Mouse (Mus musculus): Measurements from ENCODE around the gene Yipf3. TPM values are rescaled to one million over a fixed set of nuclear protein-coding genes. Genes with fewer than 3 reads are reported as not detected.

Yipf3 gene
- polyA plus RNA-seq, 1 experiment from 2014 or later = 135 TPM

DNA sequence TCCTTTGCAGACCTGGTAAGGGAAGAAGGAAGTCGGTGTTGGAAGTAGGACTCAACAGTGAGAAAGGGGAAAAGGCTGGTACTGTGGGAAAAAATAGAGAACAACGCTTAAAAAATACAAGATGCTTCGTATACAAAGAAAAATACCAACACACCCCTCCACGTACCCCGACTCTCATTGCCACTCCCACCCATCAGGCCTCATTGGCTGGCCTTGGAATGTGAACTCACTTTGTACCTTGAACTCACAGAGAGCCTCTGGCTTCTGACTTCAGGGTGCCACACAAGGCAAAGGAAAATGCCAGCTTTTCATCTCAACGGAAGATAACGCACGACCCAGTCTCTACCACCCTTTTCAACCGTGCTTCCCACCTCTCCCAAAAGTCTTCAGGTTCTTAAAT, 35.3 kb downstream of the Yipf3 start:
- H3K4me1 ChIP-seq (ENCODE audit: control insufficient read depth, insufficient read depth, low read length) = peaks cover 35% of the 10 kb centered on the region
- 26% methylated on average over 9 of the region's 9 CpGs for WGBS
- ATAC-seq (ENCODE audit: low read depth) = peak; percentile 8; the same call in 1 of the 2 replicates
- H3K36me3 ChIP-seq (ENCODE audit: control insufficient read depth, insufficient read depth, low read length) = peaks cover 27% of the 10 kb centered on the region
- peak overlapping the region; percentile 67 for H3K4me3 ChIP-seq (ENCODE audit: low read depth, low read length)
- DNase-seq (ENCODE audit: low spot score) = no peak
- peak overlapping the region; percentile 97; the same call in 1 of the 2 replicates for H3K27ac ChIP-seq (replicated peaks; ENCODE audit: low read depth, low read length)
- H3K27me3 ChIP-seq (replicated peaks; ENCODE audit: control insufficient read depth, insufficient read depth, low read length) = no peaks in the 10 kb centered on the region
- H3K9me3 ChIP-seq (ENCODE audit: control insufficient read depth, low read length) = no peaks in the 10 kb centered on the region
- peak overlapping the region; percentile 84; the same call in 1 of the 2 replicates for H3K9ac ChIP-seq (ENCODE audit: low read depth, low read length)
- peak overlapping the region; percentile 87 for H3K4me2 ChIP-seq (ENCODE audit: low read depth, low read length)

DNA sequence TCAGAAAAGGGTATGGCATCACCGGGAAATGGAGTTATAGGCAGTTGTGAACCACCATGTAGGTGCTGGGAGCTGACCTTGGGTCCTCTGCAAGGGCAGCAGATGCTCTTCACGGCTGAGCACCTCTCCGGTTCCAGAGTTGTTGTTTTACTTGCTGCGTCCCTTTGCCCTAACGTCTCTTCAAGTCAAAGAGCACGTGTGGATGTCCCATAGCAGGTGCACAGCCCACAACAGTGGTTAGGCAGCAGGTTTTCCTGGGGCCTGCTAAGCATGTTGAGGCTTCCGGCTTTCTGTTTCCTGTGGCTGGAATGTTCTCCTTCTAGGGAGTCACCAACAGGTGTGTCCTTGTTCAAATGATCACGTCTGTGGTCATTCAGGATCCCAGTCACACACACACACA, 36.0 kb downstream of the Yipf3 start:
- DNase-seq (ENCODE audit: low spot score) (no peak), ATAC-seq (ENCODE audit: low read depth) (no peak)
- H3K4me3 ChIP-seq (ENCODE audit: low read depth, low read length) = no peak overlapping the region
- H3K9me3 ChIP-seq (ENCODE audit: control insufficient read depth, low read length) = no peaks in the 10 kb centered on the region
- no peak overlapping the region for H3K4me2 ChIP-seq (ENCODE audit: low read depth, low read length)
- WGBS = 85% methylated on average over 8 of the region's 8 CpGs
- H3K4me1 ChIP-seq (ENCODE audit: control insufficient read depth, insufficient read depth, low read length) = peaks cover 30% of the 10 kb centered on the region
- H3K9ac ChIP-seq (ENCODE audit: low read depth, low read length) = no peak overlapping the region
- H3K27ac ChIP-seq (replicated peaks; ENCODE audit: low read depth, low read length) = no peak overlapping the region
- H3K36me3 ChIP-seq (ENCODE audit: control insufficient read depth, insufficient read depth, low read length) = peaks cover 19% of the 10 kb centered on the region
- no peaks in the 10 kb centered on the region for H3K27me3 ChIP-seq (replicated peaks; ENCODE audit: control insufficient read depth, insufficient read depth, low read length)

DNA sequence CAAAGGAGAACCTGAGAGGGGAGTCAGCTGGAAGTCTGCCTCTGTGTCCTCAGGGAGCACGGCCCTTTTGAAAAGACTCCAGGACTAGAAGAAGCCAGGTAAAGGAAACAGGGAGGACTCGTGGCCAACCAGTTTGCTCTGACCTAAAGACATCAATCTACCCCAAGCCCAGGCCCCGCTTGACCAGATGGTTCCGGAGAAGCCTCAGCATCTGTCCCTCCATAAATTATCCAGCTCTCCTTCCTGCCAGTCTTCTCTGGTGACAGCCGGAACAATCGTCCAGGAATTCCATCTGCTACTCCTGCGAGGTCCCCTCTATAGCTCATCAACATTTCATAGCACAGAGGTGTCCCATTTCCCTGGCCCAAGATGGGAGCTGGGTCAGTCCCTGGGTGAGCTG, 36.8 kb downstream of the Yipf3 start:
- no peak for DNase-seq (ENCODE audit: low spot score)
- no peak for ATAC-seq (ENCODE audit: low read depth)

DNA sequence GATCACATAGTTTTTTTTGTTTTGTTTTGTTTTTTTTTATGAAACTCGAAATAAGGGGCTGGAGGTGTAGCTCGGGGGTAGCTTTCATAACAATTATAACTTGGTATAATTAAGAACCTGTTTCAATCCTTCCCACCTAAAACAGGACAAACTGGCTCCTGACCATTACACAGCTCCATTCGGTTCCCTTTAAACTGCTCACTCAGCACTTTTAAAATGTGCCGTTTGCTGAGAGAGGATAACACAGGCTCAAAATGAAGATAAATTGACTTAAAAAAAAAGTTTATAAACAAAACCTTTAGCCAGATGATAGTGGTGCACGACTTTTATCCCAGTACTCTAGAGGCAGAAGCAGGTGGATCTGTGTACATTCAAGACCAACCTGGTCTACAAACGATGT, 37.5 kb downstream of the Yipf3 start:
- DNase-seq (ENCODE audit: low spot score) (no peak), ATAC-seq (ENCODE audit: low read depth) (no peak)
- Histone ChIP-seq H3K4me2 (ENCODE audit: low read depth, low read length) (no peak overlapping the region), H3K27me3 (replicated peaks; ENCODE audit: control insufficient read depth, insufficient read depth, low read length) (no peaks in the 10 kb centered on the region), H3K36me3 (ENCODE audit: control insufficient read depth, insufficient read depth, low read length) (peaks cover 5% of the 10 kb centered on the region), H3K4me3 (ENCODE audit: low read depth, low read length) (no peak overlapping the region), H3K4me1 (ENCODE audit: control insufficient read depth, insufficient read depth, low read length) (peaks cover 30% of the 10 kb centered on the region), H3K9me3 (ENCODE audit: control insufficient read depth, low read length) (no peaks in the 10 kb centered on the region), H3K27ac (replicated peaks; ENCODE audit: low read depth, low read length) (no peak overlapping the region), H3K9ac (ENCODE audit: low read depth, low read length) (no peak overlapping the region)
- WGBS = 61% methylated on average over 6 of the region's 6 CpGs

More for the DNA sequence above, 36.8 kb downstream of the Yipf3 start:
- Histone ChIP-seq H3K36me3 (ENCODE audit: control insufficient read depth, insufficient read depth, low read length) (peaks cover 13% of the 10 kb centered on the region), H3K9ac (ENCODE audit: low read depth, low read length) (no peak overlapping the region), H3K9me3 (ENCODE audit: control insufficient read depth, low read length) (no peaks in the 10 kb centered on the region), H3K4me1 (ENCODE audit: control insufficient read depth, insufficient read depth, low read length) (peaks cover 30% of the 10 kb centered on the region), H3K4me3 (ENCODE audit: low read depth, low read length) (no peak overlapping the region), H3K27me3 (replicated peaks; ENCODE audit: control insufficient read depth, insufficient read depth, low read length) (no peaks in the 10 kb centered on the region), H3K4me2 (ENCODE audit: low read depth, low read length) (no peak overlapping the region), H3K27ac (replicated peaks; ENCODE audit: low read depth, low read length) (no peak overlapping the region)
- 53% methylated on average over 6 of the region's 7 CpGs for WGBS

DNA sequence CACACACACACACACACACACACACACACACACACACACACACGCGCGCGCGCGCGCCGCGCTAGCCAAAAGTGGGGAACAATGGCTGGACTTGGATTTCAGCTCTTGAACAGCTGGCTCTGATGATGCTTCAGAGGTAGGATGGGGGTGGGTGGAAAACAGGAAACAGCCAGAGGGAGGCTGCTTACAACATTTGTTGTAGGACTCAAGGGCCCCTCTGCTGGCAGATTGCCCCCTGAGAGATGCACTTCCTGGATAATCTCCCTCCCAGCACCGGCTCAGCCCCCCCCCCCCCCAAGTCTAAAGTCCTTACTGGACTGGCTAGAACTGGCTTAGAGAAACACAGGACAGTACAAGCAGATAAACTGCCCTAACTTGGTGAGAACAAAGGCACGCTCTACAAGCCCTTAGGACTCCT, 39.8 kb downstream of the Yipf3 start:
- WGBS = 29% methylated on average over 10 of the region's 11 CpGs
- H3K4me2 ChIP-seq (ENCODE audit: low read depth, low read length) = peak overlapping the region; percentile 28
- no peaks in the 10 kb centered on the region for H3K36me3 ChIP-seq (ENCODE audit: control insufficient read depth, insufficient read depth, low read length)
- DNase-seq (ENCODE audit: low spot score) = peak; percentile 94
- no peaks in the 10 kb centered on the region for H3K9me3 ChIP-seq (ENCODE audit: control insufficient read depth, low read length)
- H3K4me1 ChIP-seq (ENCODE audit: control insufficient read depth, insufficient read depth, low read length) = peaks cover 15% of the 10 kb centered on the region
- H3K27ac ChIP-seq (replicated peaks; ENCODE audit: low read depth, low read length) = peak overlapping the region; percentile 75
- peak; percentile 65 for ATAC-seq (ENCODE audit: low read depth)
- no peak overlapping the region for H3K4me3 ChIP-seq (ENCODE audit: low read depth, low read length)
- H3K27me3 ChIP-seq (replicated peaks; ENCODE audit: control insufficient read depth, insufficient read depth, low read length) = no peaks in the 10 kb centered on the region
- H3K9ac ChIP-seq (ENCODE audit: low read depth, low read length) = peak overlapping the region; percentile 30; the same call in 1 of the 2 replicates

DNA sequence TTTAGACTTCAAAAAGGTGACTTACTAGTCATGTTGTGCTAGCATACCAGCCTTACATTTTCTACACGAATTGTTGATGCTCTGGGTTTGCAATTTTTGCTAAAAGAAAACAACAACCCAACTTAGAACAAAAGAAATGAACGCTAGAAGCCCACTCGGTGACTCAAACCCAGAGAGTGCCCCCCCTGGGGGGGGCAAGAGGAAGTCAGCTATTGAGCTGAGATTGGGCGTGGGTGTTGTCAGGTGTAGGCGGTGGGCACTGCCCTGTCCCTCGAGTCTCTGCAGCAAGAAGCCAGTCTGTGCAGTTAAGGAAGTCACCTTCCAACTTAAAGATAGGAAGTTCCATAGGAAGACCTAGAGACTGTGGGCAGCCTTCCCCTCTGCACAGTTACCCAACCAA, 48.7 kb downstream of the Yipf3 start:
- no peak overlapping the region for H3K27ac ChIP-seq (replicated peaks; ENCODE audit: low read depth, low read length)
- no peak overlapping the region for H3K9ac ChIP-seq (ENCODE audit: low read depth, low read length)
- no peaks in the 10 kb centered on the region for H3K36me3 ChIP-seq (ENCODE audit: control insufficient read depth, insufficient read depth, low read length)
- H3K4me3 ChIP-seq (ENCODE audit: low read depth, low read length) = no peak overlapping the region
- H3K4me1 ChIP-seq (ENCODE audit: control insufficient read depth, insufficient read depth, low read length) = 0 out of 2 replicates have a peak, but pooled peaks cover 2% of the 10 kb centered on the region
- 47% methylated on average over 6 of the region's 6 CpGs for WGBS
- peaks cover 40% of the 10 kb centered on the region for H3K27me3 ChIP-seq (replicated peaks; ENCODE audit: control insufficient read depth, insufficient read depth, low read length)
- ATAC-seq (ENCODE audit: low read depth) (no peak), DNase-seq (ENCODE audit: low spot score) (no peak)
- no peak overlapping the region for H3K4me2 ChIP-seq (ENCODE audit: low read depth, low read length)
- H3K9me3 ChIP-seq (ENCODE audit: control insufficient read depth, low read length) = no peaks in the 10 kb centered on the region

DNA sequence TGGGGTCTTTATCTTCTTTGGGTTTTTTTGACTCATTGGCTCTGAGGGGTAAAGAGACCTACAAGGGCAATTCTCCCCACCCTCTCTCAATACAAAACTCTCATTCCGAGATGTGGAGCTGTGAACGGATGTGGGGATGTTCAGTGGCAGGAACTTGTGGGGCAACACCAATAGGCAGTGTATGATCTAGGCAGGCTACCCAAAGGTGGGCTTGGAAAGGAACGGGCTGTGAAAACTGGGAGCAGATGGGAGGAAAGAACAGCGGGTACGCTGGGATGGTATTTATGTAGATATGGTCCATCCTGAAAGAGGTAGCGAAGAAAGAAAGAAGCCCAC, 49.1 kb downstream of the Yipf3 start:
- H3K4me2 ChIP-seq (ENCODE audit: low read depth, low read length) = peak overlapping the region; percentile 100
- H3K4me3 ChIP-seq (ENCODE audit: low read depth, low read length) = peak overlapping the region; percentile 63
- DNase-seq (ENCODE audit: low spot score) (no peak), ATAC-seq (ENCODE audit: low read depth) (no peak)
- peak overlapping the region; percentile 67; the same call in 1 of the 2 replicates for H3K9ac ChIP-seq (ENCODE audit: low read depth, low read length)
- no peaks in the 10 kb centered on the region for H3K9me3 ChIP-seq (ENCODE audit: control insufficient read depth, low read length)
- no peaks in the 10 kb centered on the region for H3K36me3 ChIP-seq (ENCODE audit: control insufficient read depth, insufficient read depth, low read length)
- peaks cover 40% of the 10 kb centered on the region for H3K27me3 ChIP-seq (replicated peaks; ENCODE audit: control insufficient read depth, insufficient read depth, low read length)
- H3K27ac ChIP-seq (replicated peaks; ENCODE audit: low read depth, low read length) = no peak overlapping the region
- WGBS = 11% methylated on average over 6 of the region's 6 CpGs
- 0 out of 2 replicates have a peak, but pooled peaks cover 2% of the 10 kb centered on the region for H3K4me1 ChIP-seq (ENCODE audit: control insufficient read depth, insufficient read depth, low read length)

DNA sequence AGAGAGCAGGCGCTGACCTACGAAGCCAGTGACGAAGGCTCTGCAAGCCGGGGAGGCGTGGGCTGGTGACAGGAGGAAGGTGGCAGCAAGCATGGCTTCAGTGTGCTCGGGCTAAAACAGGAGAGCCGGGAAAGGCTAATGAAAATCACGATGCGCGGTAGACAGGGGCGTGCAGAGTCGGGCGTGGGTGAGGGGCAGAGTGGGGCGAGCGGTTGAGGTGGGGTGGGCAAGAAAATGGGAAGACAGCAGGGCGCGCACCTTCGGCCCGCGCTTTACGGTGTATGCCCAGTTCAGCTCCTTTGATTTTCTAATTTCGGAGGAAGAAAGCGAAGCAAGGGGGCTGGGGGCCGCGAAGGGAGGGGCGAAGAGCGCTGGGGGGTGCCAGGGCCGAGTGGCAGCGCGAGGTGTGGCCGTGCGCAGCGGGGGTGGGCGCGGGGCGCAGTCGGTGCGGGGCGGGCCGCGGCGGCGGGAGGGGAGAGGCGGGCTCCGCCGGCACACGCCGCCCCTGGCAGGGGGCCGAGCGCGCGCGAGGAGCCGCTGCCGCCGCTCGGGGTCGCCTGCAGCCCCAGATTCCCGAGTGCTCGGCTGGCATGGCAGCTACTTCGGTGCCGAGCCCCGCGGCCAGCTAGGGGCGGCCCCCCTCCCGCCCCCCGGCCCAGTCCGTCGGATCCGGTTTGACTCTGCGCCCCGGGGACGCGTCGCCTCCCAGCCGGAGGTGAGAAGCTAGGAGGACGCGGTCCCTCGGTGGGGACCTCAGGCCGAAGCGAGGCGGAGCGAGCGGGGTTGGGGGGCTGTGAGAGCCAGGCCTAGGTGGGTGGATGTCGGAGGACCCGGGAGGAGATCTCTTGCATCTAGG, 49.7 kb downstream of the Yipf3 start, which contains the start of gene Dlk2:
Dlk2 (plus strand) TSS at position 58 of the 856 bp plus-strand sequence.
- Histone ChIP-seq H3K27me3 (replicated peaks; ENCODE audit: control insufficient read depth, insufficient read depth, low read length) (peaks cover 40% of the 10 kb centered on the region), H3K9ac (ENCODE audit: low read depth, low read length) (peak within 1 kb of the TSS; percentile 67), H3K36me3 (ENCODE audit: control insufficient read depth, insufficient read depth, low read length) (no peaks in the 10 kb centered on the region), H3K4me1 (ENCODE audit: control insufficient read depth, insufficient read depth, low read length) (0 out of 2 replicates have a peak, but pooled peaks cover 2% of the 10 kb centered on the region), H3K9me3 (ENCODE audit: control insufficient read depth, low read length) (no peaks in the 10 kb centered on the region), H3K4me3 (ENCODE audit: low read depth, low read length) (peak within 1 kb of the TSS; percentile 63), H3K27ac (replicated peaks; ENCODE audit: low read depth, low read length) (no peak within 1 kb of the TSS; the same call in 1 of the 2 replicates), H3K4me2 (ENCODE audit: low read depth, low read length) (peak within 1 kb of the TSS; percentile 100)
- DNase-seq (ENCODE audit: low spot score) = no peak
- peak; percentile 23; the same call in 1 of the 2 replicates for ATAC-seq (ENCODE audit: low read depth)
- under 1% methylated on average over 32 of the region's 86 CpGs for WGBS

Measured in embryonic facial prominence, embryonic 14.5 days (tissue).